Mouse (Mus musculus): ENCODE results near the gene Zfp940.

Zfp940 gene

DNA sequence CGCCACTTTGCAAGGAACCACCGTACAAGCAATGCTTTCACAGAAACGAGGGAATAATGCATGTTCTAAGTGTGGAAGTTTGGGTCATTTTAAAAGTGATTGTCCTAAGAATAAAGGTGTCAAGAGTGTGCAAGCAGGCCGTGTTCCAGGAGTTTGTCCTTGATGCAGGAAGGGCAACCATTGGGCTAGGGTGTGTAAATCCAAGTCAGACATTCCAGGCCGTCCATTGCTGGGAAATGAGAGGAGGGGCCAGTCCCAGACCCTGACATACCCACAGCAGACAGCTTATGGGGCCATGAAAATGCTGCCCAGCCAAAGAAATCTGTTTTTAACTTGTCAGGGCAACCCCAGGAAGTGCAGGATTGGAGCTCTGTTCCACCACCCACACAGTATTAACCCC is 46.4 kb downstream of the Zfp940 start:
- DNase-seq (ENCODE audit: low spot score), result no peak

- DNase-seq (ENCODE audit: low spot score), result no peak
Measured at GRCm38 (mm10) chr7:29792906-29793305, 60.6 kb downstream of the Zfp940 start.

DNA sequence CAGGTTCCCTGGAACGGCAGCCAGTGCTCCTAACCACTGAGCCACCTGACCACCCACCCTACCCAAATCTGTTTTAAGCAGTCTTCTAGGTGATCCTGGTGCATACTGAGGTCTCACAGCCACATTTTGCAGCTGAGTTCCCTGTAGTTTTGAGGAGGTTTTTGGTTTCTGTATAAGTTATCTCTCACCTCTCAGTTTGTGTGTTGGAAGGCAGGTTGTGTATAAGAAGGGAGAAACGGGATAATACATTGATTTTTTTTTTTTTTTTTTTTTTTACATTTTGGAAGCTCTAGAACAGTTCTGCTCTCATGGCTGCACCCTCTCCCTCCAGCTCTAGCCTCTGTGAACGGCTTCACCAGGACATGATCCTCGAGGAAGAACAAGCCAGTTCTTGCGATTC is 67.6 kb downstream of the Zfp940 start:
- no peak for DNase-seq (ENCODE audit: low spot score)

DNA sequence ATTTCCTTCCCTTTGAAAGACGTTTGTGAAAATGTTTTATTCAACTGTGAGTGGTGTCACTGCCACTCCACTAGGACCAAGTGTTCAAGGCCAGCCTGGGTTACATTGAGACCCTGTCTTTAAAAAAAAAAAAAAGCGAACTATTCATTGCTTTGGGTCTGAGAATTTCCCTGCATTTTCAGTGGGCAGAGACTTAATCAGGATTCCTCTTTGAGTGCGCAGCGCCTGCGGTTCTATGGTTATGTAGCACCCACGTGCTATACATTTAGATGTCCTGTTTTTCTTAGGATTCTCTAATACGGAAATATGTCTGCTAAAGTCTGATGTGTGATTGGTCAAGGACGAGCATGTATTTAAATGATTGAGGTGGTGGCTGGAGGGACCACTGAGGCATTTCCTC is 68.4 kb downstream of the Zfp940 start:
- no peak for DNase-seq (ENCODE audit: low spot score)

- peak; percentile 93 for DNase-seq (ENCODE audit: low spot score)
Measured at GRCm38 (mm10) chr7:29783871-29784551, 69.5 kb downstream of the Zfp940 start, which contains the start of gene Zfp30. Zfp30 (plus strand) TSS chr7:29783998.

Measured in MN1 (cell line).